Mouse (Mus musculus): Measurements from ENCODE around the gene Il5. TPM values are rescaled to one million over a fixed set of nuclear protein-coding genes. Genes with fewer than 3 reads are reported as not detected.

Il5 gene
- polyA plus RNA-seq (2015; fragmentation: Nextera tagmentation; extraction: Ambion mirVana), result not detected in 2 replicates

GRCm38 (mm10) chr11:53720715-53721114 is at the start of gene Il5:
Gene Il5 (plus strand): TSS chr11:53720794.
- ATAC-seq, result no peak
- Histone ChIP-seq H3K4me1 (replicated peaks) (no peaks in the 10 kb centered on the region), H3K27me3 (no peaks in the 10 kb centered on the region), H3K36me3 (no peaks in the 10 kb centered on the region), H3K27ac (no peak within 1 kb of the TSS), H3K9me3 (no peaks in the 10 kb centered on the region), H3K4me3 (replicated peaks) (no peak within 1 kb of the TSS), H3K4me2 (replicated peaks) (no peak within 1 kb of the TSS), H3K9ac (replicated peaks) (no peak within 1 kb of the TSS)
- WGBS, result 85% methylated on average over 6 of the region's 6 CpGs

GRCm38 (mm10) chr11:53671414-53671813 is 49.2 kb upstream of the Il5 start:
- no peak for ATAC-seq
- H3K36me3 ChIP-seq, result peaks cover 34% of the 10 kb centered on the region
- no peaks in the 10 kb centered on the region for H3K4me1 ChIP-seq (replicated peaks)
- no peak overlapping the region for H3K4me2 ChIP-seq (replicated peaks)
- H3K4me3 ChIP-seq (replicated peaks), result no peak overlapping the region
- no peak overlapping the region for H3K9ac ChIP-seq (replicated peaks)
- H3K27me3 ChIP-seq, result no peaks in the 10 kb centered on the region
- 97% methylated on average over 4 of the region's 4 CpGs for WGBS
- H3K9me3 ChIP-seq, result no peaks in the 10 kb centered on the region
- no peak overlapping the region for H3K27ac ChIP-seq

- H3K4me2 ChIP-seq (replicated peaks), result no peak overlapping the region
- H3K9ac ChIP-seq (replicated peaks), result no peak overlapping the region
- 93% methylated on average over 4 of the region's 4 CpGs for WGBS
- H3K27ac ChIP-seq, result no peak overlapping the region
- no peaks in the 10 kb centered on the region for H3K4me1 ChIP-seq (replicated peaks)
- no peak for ATAC-seq
- H3K27me3 ChIP-seq, result no peaks in the 10 kb centered on the region
- no peaks in the 10 kb centered on the region for H3K9me3 ChIP-seq
- H3K4me3 ChIP-seq (replicated peaks), result no peak overlapping the region
- H3K36me3 ChIP-seq, result peaks cover 22% of the 10 kb centered on the region
Measured at GRCm38 (mm10) chr11:53680141-53680540, 40.5 kb upstream of the Il5 start.

GRCm38 (mm10) chr11:53681686-53682085 is 38.9 kb upstream of the Il5 start:
- Histone ChIP-seq H3K9me3 (no peaks in the 10 kb centered on the region), H3K4me3 (replicated peaks) (no peak overlapping the region), H3K4me2 (replicated peaks) (no peak overlapping the region), H3K36me3 (peaks cover 16% of the 10 kb centered on the region), H3K9ac (replicated peaks) (no peak overlapping the region), H3K27me3 (no peaks in the 10 kb centered on the region), H3K4me1 (replicated peaks) (no peaks in the 10 kb centered on the region), H3K27ac (no peak overlapping the region)
- 90% methylated on average over 2 of the region's 2 CpGs for WGBS
- ATAC-seq, result no peak

GRCm38 (mm10) chr11:53682170-53682569 is 38.4 kb upstream of the Il5 start:
- Histone ChIP-seq H3K36me3 (peaks cover 16% of the 10 kb centered on the region), H3K4me3 (replicated peaks) (no peak overlapping the region), H3K9ac (replicated peaks) (no peak overlapping the region), H3K9me3 (no peaks in the 10 kb centered on the region), H3K4me1 (replicated peaks) (no peaks in the 10 kb centered on the region), H3K27ac (no peak overlapping the region), H3K27me3 (no peaks in the 10 kb centered on the region), H3K4me2 (replicated peaks) (no peak overlapping the region)
- WGBS, result 89% methylated on average over 2 of the region's 2 CpGs
- no peak for ATAC-seq

- Histone ChIP-seq H3K4me3 (replicated peaks) (no peak overlapping the region), H3K4me2 (replicated peaks) (no peak overlapping the region), H3K4me1 (replicated peaks) (no peaks in the 10 kb centered on the region), H3K9me3 (no peaks in the 10 kb centered on the region), H3K27ac (no peak overlapping the region), H3K9ac (replicated peaks) (no peak overlapping the region), H3K27me3 (no peaks in the 10 kb centered on the region), H3K36me3 (peaks cover 16% of the 10 kb centered on the region)
- ATAC-seq, result no peak
- 93% methylated on average over 9 of the region's 9 CpGs for WGBS
Measured at GRCm38 (mm10) chr11:53682994-53683530, 37.5 kb upstream of the Il5 start.

- no peak for ATAC-seq
Measured at GRCm38 (mm10) chr11:53691979-53692378, 28.6 kb upstream of the Il5 start.

GRCm38 (mm10) chr11:53698521-53698920 is 22.1 kb upstream of the Il5 start:
- Histone ChIP-seq H3K27ac (no peak overlapping the region), H3K9me3 (no peaks in the 10 kb centered on the region), H3K4me2 (replicated peaks) (no peak overlapping the region), H3K27me3 (no peaks in the 10 kb centered on the region), H3K4me1 (replicated peaks) (no peaks in the 10 kb centered on the region), H3K4me3 (replicated peaks) (no peak overlapping the region), H3K9ac (replicated peaks) (no peak overlapping the region), H3K36me3 (peaks cover 30% of the 10 kb centered on the region)
- ATAC-seq, result no peak
- WGBS, result 90% methylated on average over 2 of the region's 2 CpGs

More at GRCm38 (mm10) chr11:53691979-53692378, 28.6 kb upstream of the Il5 start:
- Histone ChIP-seq H3K9me3 (no peaks in the 10 kb centered on the region), H3K4me1 (replicated peaks) (0 out of 2 replicates have a peak, but pooled peaks cover 3% of the 10 kb centered on the region), H3K4me3 (replicated peaks) (no peak overlapping the region), H3K27me3 (no peaks in the 10 kb centered on the region), H3K4me2 (replicated peaks) (peak overlapping the region; percentile 13; the same call in 1 of the 2 replicates), H3K36me3 (peaks cover 10% of the 10 kb centered on the region), H3K9ac (replicated peaks) (no peak overlapping the region), H3K27ac (0 out of 2 replicates have a peak overlapping the region, but pooled peaks have one; percentile 26)
- 31% methylated on average over 10 of the region's 10 CpGs for WGBS

- Histone ChIP-seq H3K36me3 (peaks cover 30% of the 10 kb centered on the region), H3K4me2 (replicated peaks) (no peak overlapping the region), H3K4me3 (replicated peaks) (no peak overlapping the region), H3K9ac (replicated peaks) (no peak overlapping the region), H3K27me3 (no peaks in the 10 kb centered on the region), H3K4me1 (replicated peaks) (no peaks in the 10 kb centered on the region), H3K9me3 (no peaks in the 10 kb centered on the region), H3K27ac (no peak overlapping the region)
- no peak for ATAC-seq
- 93% methylated on average over 4 of the region's 4 CpGs for WGBS
Measured at GRCm38 (mm10) chr11:53699351-53699750, 21.2 kb upstream of the Il5 start.

- peak; percentile 40 for ATAC-seq
- Histone ChIP-seq H3K9me3 (no peaks in the 10 kb centered on the region), H3K4me1 (replicated peaks) (peaks cover 9% of the 10 kb centered on the region), H3K4me2 (replicated peaks) (peak overlapping the region; percentile 88), H3K27me3 (no peaks in the 10 kb centered on the region), H3K27ac (0 out of 2 replicates have a peak overlapping the region, but pooled peaks have one; percentile 14), H3K9ac (replicated peaks) (peak overlapping the region; percentile 71), H3K4me3 (replicated peaks) (peak overlapping the region; percentile 76), H3K36me3 (peaks cover 2% of the 10 kb centered on the region; the same call in 1 of the 2 replicates)
- WGBS, result 8% methylated on average over 29 of the region's 29 CpGs
Measured at GRCm38 (mm10) chr11:53706236-53706933, 14.2 kb upstream of the Il5 start.

GRCm38 (mm10) chr11:53706934-53707717 is 13.5 kb upstream of the Il5 start, which contains the start of gene Rad50:
Gene Rad50 (minus strand): TSS chr11:53707319.
- H3K4me2 ChIP-seq (replicated peaks), result peak within 1 kb of the TSS; percentile 88
- H3K27me3 ChIP-seq, result no peaks in the 10 kb centered on the region
- H3K36me3 ChIP-seq, result no peaks in the 10 kb centered on the region
- 5% methylated on average over 54 of the region's 55 CpGs for WGBS
- H3K9me3 ChIP-seq, result no peaks in the 10 kb centered on the region
- peak; percentile 97 for ATAC-seq
- H3K9ac ChIP-seq (replicated peaks), result peak within 1 kb of the TSS; percentile 71
- H3K27ac ChIP-seq, result 0 out of 2 replicates have a peak within 1 kb of the TSS, but pooled peaks have one; percentile 14
- peaks cover 9% of the 10 kb centered on the region for H3K4me1 ChIP-seq (replicated peaks)
- H3K4me3 ChIP-seq (replicated peaks), result peak within 1 kb of the TSS; percentile 76

GRCm38 (mm10) chr11:53707718-53708009 is 12.9 kb upstream of the Il5 start:
- 78% methylated on average over 3 of the region's 3 CpGs for WGBS
- Histone ChIP-seq H3K36me3 (no peaks in the 10 kb centered on the region), H3K27me3 (no peaks in the 10 kb centered on the region), H3K4me1 (replicated peaks) (peaks cover 9% of the 10 kb centered on the region), H3K4me3 (replicated peaks) (peak overlapping the region; percentile 76), H3K27ac (no peak overlapping the region), H3K4me2 (replicated peaks) (peak overlapping the region; percentile 88), H3K9me3 (no peaks in the 10 kb centered on the region), H3K9ac (replicated peaks) (no peak overlapping the region)
- no peak for ATAC-seq
